Mouse (Mus musculus) embryonic facial prominence, embryonic 13.5 days (tissue): ENCODE measurements at regions not wholly inside any gene's neighbourhood (a gene's known extent, or its start where the extent isn't known, plus 50 kb on each side); places are given as distances from the start of the nearest gene placed in this dataset.

Experiments used
- ATAC-seq: fragments of 200-750 bp; cut with Nextera tagmentation; 2 replicates; pipeline ENCODE4 v1.8.0; 2017; ENCODE audit warnings: low read depth; ENCODE audit not compliant: insufficient number of reproducible peaks, insufficient read depth, low FRiP score, low TSS enrichment
- H3K27ac ChIP-seq: fragments of 300-500 bp; sonication (generic); 2 replicates; pipeline ENCODE4 v1.5.1; 2015; ENCODE audit warnings: moderate library complexity, mild to moderate bottlenecking, inconsistent platforms
- H3K27me3 ChIP-seq: fragments of 300-500 bp; sonication (generic); 2 replicates; pipeline ENCODE4 v1.6.1; 2015; ENCODE audit warnings: mild to moderate bottlenecking, inconsistent platforms
- H3K36me3 ChIP-seq: fragments of 300-500 bp; sonication (generic); 2 replicates; pipeline ENCODE4 v1.6.1; 2015; ENCODE audit warnings: mild to moderate bottlenecking, inconsistent platforms
- H3K4me1 ChIP-seq: fragments of 300-500 bp; sonication (generic); 2 replicates; pipeline ENCODE4 v1.6.1; 2015; ENCODE audit warnings: inconsistent platforms
- H3K4me2 ChIP-seq: fragments of 300-500 bp; sonication (generic); 2 replicates; pipeline ENCODE4 v1.6.1; 2015; ENCODE audit warnings: moderate library complexity, mild to moderate bottlenecking, inconsistent platforms
- H3K4me3 ChIP-seq: fragments of 300-500 bp; sonication (generic); 2 replicates; pipeline ENCODE4 v1.5.1; 2015; ENCODE audit warnings: mild to moderate bottlenecking, inconsistent platforms
- H3K9ac ChIP-seq: fragments of 300-500 bp; sonication (generic); 2 replicates; pipeline ENCODE4 v1.6.1; 2015; ENCODE audit warnings: mild to moderate bottlenecking, inconsistent platforms
- H3K9me3 ChIP-seq: fragments of 300-500 bp; sonication (generic); 2 replicates; pipeline ENCODE4 v1.6.1; 2016; ENCODE audit warnings: inconsistent platforms
- WGBS: fragments of 180-500 bp; shearing (Covaris S2); methylation state at CpG from one replicate; pipeline ENCODE4 v1.1.7; 2015; ENCODE audit warnings: mixed read lengths; 5-methylcytosine and 5-hydroxymethylcytosine counted together

DNA sequence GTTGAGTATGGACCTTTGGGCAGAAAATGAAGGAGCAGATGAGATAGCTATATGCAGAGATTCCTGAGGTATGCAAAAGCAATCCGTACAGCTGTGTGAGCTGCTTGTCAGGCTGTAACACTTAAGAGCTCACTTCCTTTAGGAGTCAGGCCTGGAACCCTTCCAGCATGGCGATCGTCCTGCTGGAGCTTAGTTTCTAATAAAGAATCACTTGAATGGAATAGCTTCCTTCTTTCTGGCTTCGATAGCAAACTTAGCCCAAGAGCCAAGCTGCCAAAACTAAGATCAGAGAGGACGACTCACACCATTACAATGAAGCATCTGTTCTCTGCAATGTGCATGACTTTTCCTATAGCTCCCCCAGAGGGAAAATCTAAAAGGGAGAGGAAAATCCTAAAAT is 253.4 kb upstream of the Amot start:
- Histone ChIP-seq H3K9me3 (no peaks in the 10 kb centered on the region), H3K9ac (no peak overlapping the region), H3K36me3 (no peaks in the 10 kb centered on the region), H3K4me1 (no peaks in the 10 kb centered on the region), H3K4me2 (0 out of 2 replicates have a peak overlapping the region, but pooled peaks have one; percentile 7), H3K27ac (no peak overlapping the region), H3K27me3 (no peaks in the 10 kb centered on the region; the same call in 1 of the 2 replicates), H3K4me3 (no peak overlapping the region)
- ATAC-seq = no peak
- WGBS = 34% methylated on average over 5 of the region's 5 CpGs

DNA sequence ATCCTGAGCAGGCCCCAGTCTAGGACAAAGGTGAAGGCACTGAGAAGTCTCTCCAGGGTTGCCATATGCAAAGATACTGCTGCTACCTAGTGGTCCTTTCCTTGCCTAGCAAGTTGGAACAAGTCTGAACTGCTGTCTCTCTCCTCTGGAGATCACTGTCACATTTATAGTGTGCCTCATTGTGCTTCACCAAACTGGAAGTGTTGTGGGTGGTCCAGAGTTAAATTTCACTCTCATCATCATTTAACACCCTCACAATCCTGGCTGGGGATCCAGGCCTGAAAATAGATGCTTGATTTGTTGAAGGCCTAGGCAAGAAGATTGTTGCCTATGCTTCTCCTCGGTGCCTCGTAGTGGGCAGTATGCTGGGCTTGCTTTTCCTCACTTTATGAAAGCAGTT is 248.4 kb upstream of the Amot start:
- ATAC-seq = no peak
- 88% methylated on average over 2 of the region's 2 CpGs for WGBS

More for the DNA sequence above, 248.4 kb upstream of the Amot start:
- Histone ChIP-seq H3K4me1 (no peaks in the 10 kb centered on the region), H3K9ac (no peak overlapping the region), H3K9me3 (no peaks in the 10 kb centered on the region), H3K27ac (no peak overlapping the region), H3K4me3 (no peak overlapping the region), H3K4me2 (no peak overlapping the region), H3K27me3 (no peaks in the 10 kb centered on the region), H3K36me3 (no peaks in the 10 kb centered on the region)
